Mouse (Mus musculus): ENCODE measurements around the gene Pcbp3. TPM values are rescaled to one million over a fixed set of nuclear protein-coding genes. Genes with fewer than 3 reads are reported as not detected.

Gene Pcbp3
- polyA plus RNA-seq, 1 experiment from 2014 or later = 18.9 TPM

- Histone ChIP-seq H3K9me3 (ENCODE audit: control insufficient read depth, low read length) (no peaks in the 10 kb centered on the region), H3K27ac (replicated peaks; ENCODE audit: low read depth, low read length) (no peak overlapping the region), H3K36me3 (ENCODE audit: control insufficient read depth, insufficient read depth, low read length) (no peaks in the 10 kb centered on the region), H3K27me3 (replicated peaks; ENCODE audit: control insufficient read depth, insufficient read depth, low read length) (no peaks in the 10 kb centered on the region), H3K4me1 (ENCODE audit: control insufficient read depth, insufficient read depth, low read length) (no peaks in the 10 kb centered on the region), H3K4me3 (ENCODE audit: low read depth, low read length) (no peak overlapping the region), H3K9ac (ENCODE audit: low read depth, low read length) (no peak overlapping the region), H3K4me2 (ENCODE audit: low read depth, low read length) (no peak overlapping the region)
- 91% methylated on average over 2 of the region's 2 CpGs for WGBS
- DNase-seq (ENCODE audit: low spot score) = no peak
- ATAC-seq (ENCODE audit: low read depth) = no peak
These were observed 129.8 kb downstream of the Pcbp3 start for GRCm38 (mm10) chr10:76831915-76832314.

GRCm38 (mm10) chr10:76831151-76831550 lies 130.5 kb downstream of the Pcbp3 start:
- H3K4me3 ChIP-seq (ENCODE audit: low read depth, low read length) = no peak overlapping the region
- DNase-seq (ENCODE audit: low spot score) = no peak
- whole genome bisulfite sequencing = 88% methylated on average over 1 of the region's 1 CpGs
- ATAC-seq (ENCODE audit: low read depth) = no peak
- no peaks in the 10 kb centered on the region for H3K9me3 ChIP-seq (ENCODE audit: control insufficient read depth, low read length)
- H3K36me3 ChIP-seq (ENCODE audit: control insufficient read depth, insufficient read depth, low read length) = no peaks in the 10 kb centered on the region
- no peak overlapping the region for H3K27ac ChIP-seq (replicated peaks; ENCODE audit: low read depth, low read length)
- H3K4me2 ChIP-seq (ENCODE audit: low read depth, low read length) = no peak overlapping the region
- H3K4me1 ChIP-seq (ENCODE audit: control insufficient read depth, insufficient read depth, low read length) = no peaks in the 10 kb centered on the region
- no peaks in the 10 kb centered on the region for H3K27me3 ChIP-seq (replicated peaks; ENCODE audit: control insufficient read depth, insufficient read depth, low read length)
- H3K9ac ChIP-seq (ENCODE audit: low read depth, low read length) = no peak overlapping the region

GRCm38 (mm10) chr10:76828936-76829335 lies 132.8 kb downstream of the Pcbp3 start:
- Histone ChIP-seq H3K9me3 (ENCODE audit: control insufficient read depth, low read length) (no peaks in the 10 kb centered on the region), H3K27ac (replicated peaks; ENCODE audit: low read depth, low read length) (no peak overlapping the region), H3K4me3 (ENCODE audit: low read depth, low read length) (no peak overlapping the region), H3K4me2 (ENCODE audit: low read depth, low read length) (no peak overlapping the region), H3K36me3 (ENCODE audit: control insufficient read depth, insufficient read depth, low read length) (no peaks in the 10 kb centered on the region), H3K27me3 (replicated peaks; ENCODE audit: control insufficient read depth, insufficient read depth, low read length) (no peaks in the 10 kb centered on the region), H3K9ac (ENCODE audit: low read depth, low read length) (no peak overlapping the region), H3K4me1 (ENCODE audit: control insufficient read depth, insufficient read depth, low read length) (no peaks in the 10 kb centered on the region)
- WGBS = 97% methylated on average over 4 of the region's 4 CpGs
- DNase-seq (ENCODE audit: low spot score) (no peak), ATAC-seq (ENCODE audit: low read depth) (no peak)

- no peaks in the 10 kb centered on the region for H3K9me3 ChIP-seq (ENCODE audit: control insufficient read depth, low read length)
- WGBS = 75% methylated on average over 8 of the region's 8 CpGs
- H3K27ac ChIP-seq (replicated peaks; ENCODE audit: low read depth, low read length) = no peak overlapping the region
- no peak overlapping the region for H3K4me2 ChIP-seq (ENCODE audit: low read depth, low read length)
- no peak for ATAC-seq (ENCODE audit: low read depth)
- no peaks in the 10 kb centered on the region for H3K4me1 ChIP-seq (ENCODE audit: control insufficient read depth, insufficient read depth, low read length)
- H3K27me3 ChIP-seq (replicated peaks; ENCODE audit: control insufficient read depth, insufficient read depth, low read length) = no peaks in the 10 kb centered on the region
- no peak for DNase-seq (ENCODE audit: low spot score)
- H3K4me3 ChIP-seq (ENCODE audit: low read depth, low read length) = no peak overlapping the region
- H3K36me3 ChIP-seq (ENCODE audit: control insufficient read depth, insufficient read depth, low read length) = no peaks in the 10 kb centered on the region
- H3K9ac ChIP-seq (ENCODE audit: low read depth, low read length) = no peak overlapping the region
These were observed 139.0 kb downstream of the Pcbp3 start for GRCm38 (mm10) chr10:76822698-76823097.

DNA sequence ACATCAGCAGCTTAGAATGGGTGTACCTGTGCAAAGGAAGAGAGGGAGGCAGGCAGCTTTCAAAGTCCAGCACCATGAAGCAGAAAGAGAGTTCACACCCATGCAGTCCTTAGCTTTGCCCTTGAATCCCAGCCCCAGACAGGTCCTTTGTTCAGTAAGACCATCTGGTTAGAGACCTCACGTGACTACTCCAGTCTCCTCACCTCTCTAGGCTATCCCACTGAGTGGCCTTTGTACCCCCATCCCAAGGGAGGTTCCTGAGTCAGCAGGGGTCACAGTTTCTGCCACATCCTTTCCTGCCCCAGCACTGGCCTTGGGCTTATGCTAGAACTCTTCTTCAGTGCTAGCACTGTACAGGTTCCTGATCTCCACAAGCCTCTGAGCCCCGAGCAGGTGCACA lies 142.4 kb downstream of the Pcbp3 start:
- Histone ChIP-seq H3K27ac (replicated peaks; ENCODE audit: low read depth, low read length) (no peak overlapping the region), H3K36me3 (ENCODE audit: control insufficient read depth, insufficient read depth, low read length) (no peaks in the 10 kb centered on the region), H3K27me3 (replicated peaks; ENCODE audit: control insufficient read depth, insufficient read depth, low read length) (no peaks in the 10 kb centered on the region), H3K4me3 (ENCODE audit: low read depth, low read length) (no peak overlapping the region), H3K9me3 (ENCODE audit: control insufficient read depth, low read length) (no peaks in the 10 kb centered on the region), H3K4me2 (ENCODE audit: low read depth, low read length) (no peak overlapping the region), H3K9ac (ENCODE audit: low read depth, low read length) (no peak overlapping the region), H3K4me1 (ENCODE audit: control insufficient read depth, insufficient read depth, low read length) (no peaks in the 10 kb centered on the region)
- no peak for ATAC-seq (ENCODE audit: low read depth)
- DNase-seq (ENCODE audit: low spot score) = no peak
- 67% methylated on average over 2 of the region's 2 CpGs for WGBS

GRCm38 (mm10) chr10:76818337-76818736 lies 143.3 kb downstream of the Pcbp3 start:
- no peak for ATAC-seq (ENCODE audit: low read depth)
- Histone ChIP-seq H3K4me2 (ENCODE audit: low read depth, low read length) (no peak overlapping the region), H3K9ac (ENCODE audit: low read depth, low read length) (no peak overlapping the region), H3K4me3 (ENCODE audit: low read depth, low read length) (no peak overlapping the region), H3K4me1 (ENCODE audit: control insufficient read depth, insufficient read depth, low read length) (no peaks in the 10 kb centered on the region), H3K27me3 (replicated peaks; ENCODE audit: control insufficient read depth, insufficient read depth, low read length) (no peaks in the 10 kb centered on the region), H3K9me3 (ENCODE audit: control insufficient read depth, low read length) (no peaks in the 10 kb centered on the region), H3K36me3 (ENCODE audit: control insufficient read depth, insufficient read depth, low read length) (no peaks in the 10 kb centered on the region), H3K27ac (replicated peaks; ENCODE audit: low read depth, low read length) (no peak overlapping the region)
- WGBS = 98% methylated on average over 2 of the region's 2 CpGs
- DNase-seq (ENCODE audit: low spot score) = no peak

- DNase-seq (ENCODE audit: low spot score) (no peak), ATAC-seq (ENCODE audit: low read depth) (no peak)
- Histone ChIP-seq H3K9ac (ENCODE audit: low read depth, low read length) (no peak overlapping the region), H3K27ac (replicated peaks; ENCODE audit: low read depth, low read length) (no peak overlapping the region), H3K4me2 (ENCODE audit: low read depth, low read length) (no peak overlapping the region), H3K9me3 (ENCODE audit: control insufficient read depth, low read length) (no peaks in the 10 kb centered on the region), H3K27me3 (replicated peaks; ENCODE audit: control insufficient read depth, insufficient read depth, low read length) (no peaks in the 10 kb centered on the region), H3K36me3 (ENCODE audit: control insufficient read depth, insufficient read depth, low read length) (no peaks in the 10 kb centered on the region), H3K4me3 (ENCODE audit: low read depth, low read length) (no peak overlapping the region), H3K4me1 (ENCODE audit: control insufficient read depth, insufficient read depth, low read length) (no peaks in the 10 kb centered on the region)
- 57% methylated on average over 1 of the region's 1 CpGs for WGBS
These were observed 144.8 kb downstream of the Pcbp3 start for GRCm38 (mm10) chr10:76816930-76817329.

GRCm38 (mm10) chr10:76816436-76816835 lies 145.3 kb downstream of the Pcbp3 start:
- ATAC-seq (ENCODE audit: low read depth) (peak; percentile 70; the same call in 1 of the 2 replicates), DNase-seq (ENCODE audit: low spot score) (peak; percentile 36)
- Histone ChIP-seq H3K27ac (replicated peaks; ENCODE audit: low read depth, low read length) (no peak overlapping the region), H3K36me3 (ENCODE audit: control insufficient read depth, insufficient read depth, low read length) (no peaks in the 10 kb centered on the region), H3K27me3 (replicated peaks; ENCODE audit: control insufficient read depth, insufficient read depth, low read length) (no peaks in the 10 kb centered on the region), H3K4me2 (ENCODE audit: low read depth, low read length) (no peak overlapping the region), H3K4me3 (ENCODE audit: low read depth, low read length) (no peak overlapping the region), H3K9me3 (ENCODE audit: control insufficient read depth, low read length) (no peaks in the 10 kb centered on the region), H3K9ac (ENCODE audit: low read depth, low read length) (no peak overlapping the region), H3K4me1 (ENCODE audit: control insufficient read depth, insufficient read depth, low read length) (no peaks in the 10 kb centered on the region)
- WGBS = 28% methylated on average over 7 of the region's 7 CpGs

DNA sequence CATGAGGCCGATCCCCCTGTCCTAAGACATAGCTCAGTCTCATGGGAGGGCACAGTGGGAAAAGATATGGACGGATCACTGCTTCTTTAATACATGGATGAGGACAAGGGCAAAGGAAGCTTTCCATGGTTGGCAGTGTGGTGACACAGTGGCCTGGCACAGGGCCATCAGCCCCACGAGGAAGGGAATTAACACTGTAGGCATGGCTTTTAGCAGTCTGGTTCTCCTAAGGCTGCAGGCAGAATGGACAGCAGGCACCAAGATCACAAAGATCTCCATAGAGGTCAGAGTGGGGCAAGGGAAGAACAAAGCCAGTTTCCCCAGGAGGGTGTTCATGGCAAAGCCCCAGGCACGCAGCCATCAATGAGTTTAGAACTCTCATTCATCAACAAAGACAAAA lies 146.2 kb downstream of the Pcbp3 start:
- H3K36me3 ChIP-seq (ENCODE audit: control insufficient read depth, insufficient read depth, low read length) = no peaks in the 10 kb centered on the region
- no peaks in the 10 kb centered on the region for H3K4me1 ChIP-seq (ENCODE audit: control insufficient read depth, insufficient read depth, low read length)
- H3K9me3 ChIP-seq (ENCODE audit: control insufficient read depth, low read length) = no peaks in the 10 kb centered on the region
- H3K4me2 ChIP-seq (ENCODE audit: low read depth, low read length) = no peak overlapping the region
- H3K27me3 ChIP-seq (replicated peaks; ENCODE audit: control insufficient read depth, insufficient read depth, low read length) = no peaks in the 10 kb centered on the region
- no peak overlapping the region; the same call in 1 of the 2 replicates for H3K9ac ChIP-seq (ENCODE audit: low read depth, low read length)
- no peak overlapping the region for H3K27ac ChIP-seq (replicated peaks; ENCODE audit: low read depth, low read length)
- no peak overlapping the region for H3K4me3 ChIP-seq (ENCODE audit: low read depth, low read length)
- DNase-seq (ENCODE audit: low spot score) = no peak
- ATAC-seq (ENCODE audit: low read depth) = no peak
- 50% methylated on average over 4 of the region's 4 CpGs for WGBS
